Mouse (Mus musculus) midbrain, embryonic 12.5 days (tissue): Measurements from ENCODE around the gene Lif. TPM values are rescaled to one million over a fixed set of nuclear protein-coding genes. Genes with fewer than 3 reads are reported as not detected.

Experiments
- ATAC-seq: fragments of 200-750 bp; cut with Nextera tagmentation; 2 replicates; pipeline ENCODE4 v1.8.0; 2017; ENCODE audit warnings: low read depth, moderate TSS enrichment, moderate library complexity; ENCODE audit not compliant: low FRiP score
- H3K27ac ChIP-seq: fragments of 300-500 bp; sonication (generic); replicated peaks from 2 replicates; pipeline ENCODE4 v1.5.1; 2016; ENCODE audit warnings: mild to moderate bottlenecking
- H3K27me3 ChIP-seq: fragments of 300-500 bp; sonication (generic); 2 replicates; pipeline ENCODE4 v1.6.1; 2016; ENCODE audit warnings: mild to moderate bottlenecking
- H3K36me3 ChIP-seq: fragments of 300-500 bp; sonication (generic); 2 replicates; pipeline ENCODE4 v1.6.1; 2016
- H3K4me1 ChIP-seq: fragments of 300-500 bp; sonication (generic); 2 replicates; pipeline ENCODE4 v1.6.1; 2016
- H3K4me2 ChIP-seq: fragments of 300-500 bp; sonication (generic); replicated peaks from 2 replicates; pipeline ENCODE4 v1.6.1; 2016; ENCODE audit warnings: mild to moderate bottlenecking, moderate library complexity
- H3K4me3 ChIP-seq: fragments of 300-500 bp; sonication (generic); 2 replicates; pipeline ENCODE4 v1.5.1; 2016; ENCODE audit warnings: mild to moderate bottlenecking
- H3K9ac ChIP-seq: fragments of 300-500 bp; sonication (generic); replicated peaks from 2 replicates; pipeline ENCODE4 v1.6.1; 2016; ENCODE audit warnings: mild to moderate bottlenecking, moderate library complexity
- H3K9me3 ChIP-seq: fragments of 300-500 bp; sonication (generic); 2 replicates; pipeline ENCODE4 v1.6.1; 2016; ENCODE audit warnings: mild to moderate bottlenecking
- WGBS: fragments of 180-500 bp; shearing (Covaris S2); methylation state at CpG from one replicate; pipeline ENCODE4 v1.1.7; 2016; 5-methylcytosine and 5-hydroxymethylcytosine counted together
- polyA plus RNA-seq: library from polyadenylated mRNA; unstranded; fragments of >200 nt; fragmentation: Nextera tagmentation; extraction: Ambion mirVana; gene quantifications from 2 replicates; pipeline ENCODE4 v1.2.1, GENCODE M21; 2016

Gene Lif
- polyA plus RNA-seq, 1 experiment from 2014 or later = not detected

- H3K27me3 ChIP-seq = no peaks in the 10 kb centered on the region
- H3K4me3 ChIP-seq = no peak overlapping the region
- no peak for ATAC-seq
- H3K9ac ChIP-seq = no peak overlapping the region
- H3K4me1 ChIP-seq = no peaks in the 10 kb centered on the region; the same call in 1 of the 2 replicates
- H3K4me2 ChIP-seq = no peak overlapping the region
- WGBS = 85% methylated on average over 6 of the region's 6 CpGs
- no peaks in the 10 kb centered on the region for H3K36me3 ChIP-seq
- no peaks in the 10 kb centered on the region for H3K9me3 ChIP-seq
- H3K27ac ChIP-seq = no peak overlapping the region
Measured at GRCm38 (mm10) chr11:4235052-4235655, 22.2 kb upstream of the Lif start.

GRCm38 (mm10) chr11:4235665-4236545 lies 21.5 kb upstream of the Lif start, which contains the start of gene Osm:
Gene Osm, plus strand, starts transcription at chr11:4236420.
- Histone ChIP-seq H3K9me3 (no peaks in the 10 kb centered on the region), H3K36me3 (no peaks in the 10 kb centered on the region), H3K4me1 (no peaks in the 10 kb centered on the region; the same call in 1 of the 2 replicates), H3K4me2 (no peak within 1 kb of the TSS), H3K27ac (no peak within 1 kb of the TSS), H3K9ac (no peak within 1 kb of the TSS), H3K4me3 (no peak within 1 kb of the TSS), H3K27me3 (no peaks in the 10 kb centered on the region)
- no peak for ATAC-seq
- 72% methylated on average over 16 of the region's 16 CpGs for WGBS

- Histone ChIP-seq H3K36me3 (no peaks in the 10 kb centered on the region), H3K4me3 (no peak overlapping the region), H3K4me2 (no peak overlapping the region), H3K27ac (no peak overlapping the region), H3K27me3 (no peaks in the 10 kb centered on the region), H3K4me1 (no peaks in the 10 kb centered on the region; the same call in 1 of the 2 replicates), H3K9me3 (no peaks in the 10 kb centered on the region), H3K9ac (no peak overlapping the region)
- ATAC-seq = no peak
- WGBS = 91% methylated on average over 21 of the region's 21 CpGs
Measured at GRCm38 (mm10) chr11:4236546-4237067, 20.8 kb upstream of the Lif start.

GRCm38 (mm10) chr11:4237389-4237912 lies 19.9 kb upstream of the Lif start:
- no peak overlapping the region for H3K27ac ChIP-seq
- H3K4me3 ChIP-seq = no peak overlapping the region
- WGBS = 88% methylated on average over 17 of the region's 18 CpGs
- no peak overlapping the region for H3K9ac ChIP-seq
- no peaks in the 10 kb centered on the region; the same call in 1 of the 2 replicates for H3K4me1 ChIP-seq
- no peak for ATAC-seq
- H3K4me2 ChIP-seq = no peak overlapping the region
- H3K9me3 ChIP-seq = no peaks in the 10 kb centered on the region
- H3K36me3 ChIP-seq = no peaks in the 10 kb centered on the region
- H3K27me3 ChIP-seq = no peaks in the 10 kb centered on the region

GRCm38 (mm10) chr11:4238167-4238566 lies 19.2 kb upstream of the Lif start:
- no peak overlapping the region for H3K4me2 ChIP-seq
- no peak overlapping the region for H3K4me3 ChIP-seq
- no peak overlapping the region for H3K9ac ChIP-seq
- H3K4me1 ChIP-seq = no peaks in the 10 kb centered on the region; the same call in 1 of the 2 replicates
- no peak overlapping the region for H3K27ac ChIP-seq
- H3K36me3 ChIP-seq = no peaks in the 10 kb centered on the region
- WGBS = 91% methylated on average over 6 of the region's 6 CpGs
- H3K27me3 ChIP-seq = no peaks in the 10 kb centered on the region
- ATAC-seq = no peak
- H3K9me3 ChIP-seq = no peaks in the 10 kb centered on the region

GRCm38 (mm10) chr11:4239691-4240090 lies 17.7 kb upstream of the Lif start:
- Histone ChIP-seq H3K4me1 (no peaks in the 10 kb centered on the region; the same call in 1 of the 2 replicates), H3K9ac (no peak overlapping the region), H3K4me2 (no peak overlapping the region), H3K27ac (no peak overlapping the region), H3K4me3 (no peak overlapping the region), H3K36me3 (no peaks in the 10 kb centered on the region), H3K27me3 (no peaks in the 10 kb centered on the region), H3K9me3 (no peaks in the 10 kb centered on the region)
- WGBS = 94% methylated on average over 23 of the region's 23 CpGs
- ATAC-seq = no peak

GRCm38 (mm10) chr11:4240151-4240550 lies 17.2 kb upstream of the Lif start:
- no peak for ATAC-seq

GRCm38 (mm10) chr11:4241180-4241579 lies 16.2 kb upstream of the Lif start:
- no peak overlapping the region for H3K4me3 ChIP-seq
- H3K9ac ChIP-seq = no peak overlapping the region
- WGBS = 86% methylated on average over 4 of the region's 4 CpGs
- H3K9me3 ChIP-seq = no peaks in the 10 kb centered on the region
- no peak for ATAC-seq
- no peaks in the 10 kb centered on the region for H3K4me1 ChIP-seq
- no peak overlapping the region for H3K4me2 ChIP-seq
- H3K27ac ChIP-seq = no peak overlapping the region
- no peaks in the 10 kb centered on the region for H3K36me3 ChIP-seq
- H3K27me3 ChIP-seq = no peaks in the 10 kb centered on the region

More at GRCm38 (mm10) chr11:4240151-4240550, 17.2 kb upstream of the Lif start:
- no peaks in the 10 kb centered on the region; the same call in 1 of the 2 replicates for H3K4me1 ChIP-seq
- WGBS = 80% methylated on average over 7 of the region's 7 CpGs
- no peak overlapping the region for H3K4me3 ChIP-seq
- no peak overlapping the region for H3K27ac ChIP-seq
- H3K9ac ChIP-seq = no peak overlapping the region
- H3K36me3 ChIP-seq = no peaks in the 10 kb centered on the region
- no peak overlapping the region for H3K4me2 ChIP-seq
- no peaks in the 10 kb centered on the region for H3K9me3 ChIP-seq
- H3K27me3 ChIP-seq = no peaks in the 10 kb centered on the region

- H3K27ac ChIP-seq = no peak overlapping the region
- 73% methylated on average over 6 of the region's 6 CpGs for whole genome bisulfite sequencing
- H3K4me2 ChIP-seq = no peak overlapping the region
- H3K4me3 ChIP-seq = no peak overlapping the region
- H3K9me3 ChIP-seq = no peaks in the 10 kb centered on the region
- no peaks in the 10 kb centered on the region for H3K4me1 ChIP-seq
- H3K9ac ChIP-seq = no peak overlapping the region
- H3K36me3 ChIP-seq = no peaks in the 10 kb centered on the region
- no peak for ATAC-seq
- no peaks in the 10 kb centered on the region for H3K27me3 ChIP-seq
Measured at GRCm38 (mm10) chr11:4246126-4246525, 11.2 kb upstream of the Lif start.

GRCm38 (mm10) chr11:4246623-4247022 lies 10.7 kb upstream of the Lif start:
- H3K9ac ChIP-seq = no peak overlapping the region
- 70% methylated on average over 4 of the region's 4 CpGs for WGBS
- no peak overlapping the region for H3K27ac ChIP-seq
- H3K27me3 ChIP-seq = no peaks in the 10 kb centered on the region
- no peaks in the 10 kb centered on the region for H3K36me3 ChIP-seq
- no peaks in the 10 kb centered on the region for H3K9me3 ChIP-seq
- no peaks in the 10 kb centered on the region for H3K4me1 ChIP-seq
- H3K4me3 ChIP-seq = no peak overlapping the region
- H3K4me2 ChIP-seq = no peak overlapping the region
- ATAC-seq = no peak

GRCm38 (mm10) chr11:4247201-4247959 lies 10.0 kb upstream of the Lif start:
- no peak overlapping the region for H3K4me2 ChIP-seq
- no peaks in the 10 kb centered on the region for H3K4me1 ChIP-seq
- no peaks in the 10 kb centered on the region for H3K36me3 ChIP-seq
- H3K9me3 ChIP-seq = no peaks in the 10 kb centered on the region
- no peak overlapping the region for H3K9ac ChIP-seq
- no peak for ATAC-seq
- no peaks in the 10 kb centered on the region for H3K27me3 ChIP-seq
- no peak overlapping the region for H3K27ac ChIP-seq
- H3K4me3 ChIP-seq = no peak overlapping the region
- WGBS = 82% methylated on average over 14 of the region's 14 CpGs
